Mouse (Mus musculus): ENCODE results near the gene Cuedc1. TPM values are rescaled to one million over a fixed set of nuclear protein-coding genes. Genes with fewer than 3 reads are reported as not detected.

The Cuedc1 gene
- 17.1 TPM for total RNA-seq (2023)

DNA sequence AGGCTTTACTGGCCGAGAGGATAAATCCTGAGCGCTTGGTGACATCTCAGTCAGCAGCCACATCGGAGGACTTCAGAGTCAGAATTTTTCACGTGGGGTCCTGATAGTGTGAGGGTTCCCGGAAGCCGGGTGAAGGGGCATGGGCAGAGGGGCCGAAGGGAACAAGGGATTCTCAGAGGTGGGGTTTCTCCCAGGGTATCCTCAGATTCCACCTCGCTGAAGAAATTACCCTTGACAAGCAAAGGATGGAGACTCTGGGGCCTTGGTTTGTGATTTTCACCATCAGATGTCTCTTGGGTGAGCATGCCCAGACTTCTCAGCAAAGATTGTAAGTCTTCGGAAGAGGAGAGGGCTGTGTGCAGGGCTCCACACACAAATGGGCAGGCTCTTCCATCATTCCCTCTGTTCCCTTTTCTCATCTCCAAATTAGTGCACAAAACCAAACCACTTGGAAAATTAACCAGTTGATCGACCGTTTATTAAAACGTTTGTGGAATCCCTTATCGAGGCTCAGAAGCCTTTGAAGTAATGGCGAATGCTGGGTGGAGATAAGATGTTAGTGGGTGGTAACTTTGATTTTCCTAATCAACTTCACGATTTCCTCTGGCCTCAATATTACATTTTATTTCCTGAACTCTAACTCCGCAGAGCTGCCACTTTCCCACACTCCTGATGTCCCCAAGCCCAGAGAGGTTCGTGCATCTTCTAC is at the start of gene Cuedc1:
Cuedc1 (plus strand) TSS at position 38 of the 709 bp plus-strand sequence.

DNA sequence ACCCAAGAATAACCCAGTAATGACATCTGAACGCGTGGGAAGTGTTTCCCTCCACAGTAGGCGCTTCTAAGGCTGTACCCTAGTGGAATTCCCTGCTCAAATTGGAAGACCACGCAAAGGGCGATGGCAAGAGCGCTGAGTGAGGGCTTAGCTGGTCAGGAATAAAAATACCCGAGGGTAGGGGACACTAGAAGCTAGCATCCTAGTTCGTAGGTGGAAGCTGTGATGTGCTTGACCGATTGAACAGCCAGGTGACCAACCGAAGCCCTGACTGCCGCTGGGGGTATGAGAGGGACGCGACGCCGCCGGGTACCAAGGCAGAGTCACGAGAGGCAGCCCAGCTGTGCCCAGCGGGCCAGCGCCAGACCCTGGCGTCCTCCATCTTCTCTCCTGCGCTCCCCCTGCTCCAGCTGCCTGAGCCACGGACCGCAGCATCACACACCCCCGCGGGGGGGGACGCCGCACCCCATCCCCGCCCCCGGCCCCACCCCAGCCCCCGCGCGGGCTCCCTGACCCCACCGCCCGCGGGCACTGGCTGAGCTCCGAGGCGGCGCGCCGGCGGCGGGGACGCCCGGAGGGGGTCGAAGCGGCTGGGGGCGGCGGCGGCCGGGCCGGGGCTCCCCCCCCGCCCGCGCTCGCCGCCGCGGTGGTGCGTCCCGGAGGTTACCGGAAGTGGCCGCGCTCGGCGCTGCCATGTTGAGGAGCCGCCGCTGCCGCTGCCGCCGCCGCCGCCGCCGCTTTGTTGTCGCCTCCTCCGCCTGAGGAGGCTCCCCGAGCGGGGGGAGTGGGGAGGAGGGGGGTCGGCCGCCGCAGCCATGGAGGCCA is 30.1 kb upstream of the Cuedc1 start, which contains the start of gene Vezf1:
Vezf1 (plus strand) TSS at position 694 of the 825 bp plus-strand sequence.

DNA sequence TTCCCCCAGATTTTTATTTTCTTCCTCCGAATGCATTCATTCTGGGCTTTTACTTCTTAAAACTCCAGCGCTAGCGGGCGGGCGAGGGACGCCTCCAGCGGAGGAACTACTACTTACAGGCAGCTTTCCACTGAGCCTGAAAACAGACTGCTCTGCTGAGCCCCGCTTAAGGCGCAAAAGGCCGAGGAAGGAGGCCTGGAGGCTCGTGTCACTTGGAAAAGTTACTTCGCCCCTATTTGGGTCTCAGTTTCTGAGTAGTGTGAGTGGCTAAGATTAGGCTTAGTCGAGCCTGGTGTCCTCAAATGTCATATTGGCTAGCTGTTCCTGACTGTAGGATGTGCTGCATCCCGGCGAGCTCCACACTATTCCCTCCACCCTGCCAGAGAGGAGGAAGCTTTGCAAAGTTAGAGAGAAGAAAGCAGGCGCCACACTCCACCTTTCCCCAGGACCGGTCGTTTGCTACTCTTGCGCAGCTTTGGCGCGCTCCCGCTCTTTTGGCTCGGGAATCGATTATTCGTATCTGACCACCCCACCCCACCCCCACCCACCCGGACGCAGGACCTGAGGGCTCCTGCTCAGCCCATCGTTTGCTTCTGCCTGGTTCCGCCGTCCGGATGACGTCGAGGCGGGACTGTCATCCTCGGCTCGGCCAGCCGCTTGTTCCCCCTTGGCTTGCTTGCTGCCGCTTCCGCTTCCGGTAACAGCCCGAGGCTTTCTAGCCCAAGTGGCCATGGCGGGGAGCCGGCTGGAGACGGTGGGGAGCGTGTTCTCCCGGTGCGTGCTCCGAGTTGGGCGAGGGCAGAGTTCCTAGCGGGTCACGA is 106.1 kb downstream of the Cuedc1 start, which contains the start of gene Mrps23:
Mrps23 (plus strand) TSS at position 677 of the 821 bp plus-strand sequence.

Other genes starting within 250 kb of the Cuedc1 start
- gene Mks1, start 244.8 kb upstream of the Cuedc1 start, total RNA-seq (2023), result 11.3 TPM
- gene Epx, start 222.5 kb upstream of the Cuedc1 start, total RNA-seq (2023), result not detected
- not detected for gene Olfr462, start 205.8 kb upstream of the Cuedc1 start, total RNA-seq (2023)
- not detected for gene Olfr463, start 200.7 kb upstream of the Cuedc1 start, total RNA-seq (2023)
- gene Olfr464, start 177.1 kb upstream of the Cuedc1 start, total RNA-seq (2023), result not detected
- gene Dynll2, start 110.5 kb upstream of the Cuedc1 start, total RNA-seq (2023), result 11.6 TPM
- 316 TPM for gene Srsf1, start 50.7 kb upstream of the Cuedc1 start, total RNA-seq (2023)
- gene Vezf1, start 29.8 kb upstream of the Cuedc1 start, total RNA-seq (2023), result 54.1 TPM
- 53.1 TPM for gene Mrps23, start 106.3 kb downstream of the Cuedc1 start, total RNA-seq (2023)
- not detected for gene Ccdc182, start 196.0 kb downstream of the Cuedc1 start, total RNA-seq (2023)

All from CD8-positive naive resting alpha-beta T cell, adult 57 days (primary cell).